Mouse (Mus musculus): ENCODE measurements at regions not wholly inside any gene's neighbourhood (a gene's known extent, or its start where the extent isn't known, plus 50 kb on each side); places are given as distances from the start of the nearest gene placed in this dataset.
"Not testable (repeated sequence)": the region's sequence is repeated elsewhere in the genome, so short reads cannot be mapped to it uniquely, and the experiment has no call there.

GRCm38 (mm10) chr14:53709627-53710026 is 544.3 kb downstream of the Dad1 start:
- not testable (repeated sequence) for DNase-seq

- not testable (repeated sequence) for DNase-seq
Measured at GRCm38 (mm10) chr14:53704351-53704750, 549.6 kb downstream of the Dad1 start.

GRCm38 (mm10) chr14:53703593-53703992 is 550.3 kb downstream of the Dad1 start:
- not testable (repeated sequence) for DNase-seq

- DNase-seq, result not testable (repeated sequence)
Measured at GRCm38 (mm10) chr14:53684100-53684499, 569.8 kb downstream of the Dad1 start.

- not testable (repeated sequence) for DNase-seq
Measured at GRCm38 (mm10) chr14:53683361-53684015, 570.4 kb downstream of the Dad1 start.

- DNase-seq, result not testable (repeated sequence)
Measured at GRCm38 (mm10) chr14:53682679-53683078, 571.2 kb downstream of the Dad1 start.

GRCm38 (mm10) chr14:53681320-53681719 is 572.6 kb downstream of the Dad1 start:
- not testable (repeated sequence) for DNase-seq

- peak; percentile 6 for DNase-seq
Measured at GRCm38 (mm10) chr14:53665681-53666080, 588.2 kb downstream of the Dad1 start.

- not testable (repeated sequence) for DNase-seq
Measured at GRCm38 (mm10) chr14:53662700-53663355, 591.1 kb downstream of the Dad1 start.

GRCm38 (mm10) chr14:53654669-53655068 is 599.2 kb downstream of the Dad1 start:
- not testable (repeated sequence) for DNase-seq

GRCm38 (mm10) chr14:53651061-53651460 is 602.8 kb downstream of the Dad1 start:
- not testable (repeated sequence) for DNase-seq

GRCm38 (mm10) chr14:53649189-53649588 is 604.7 kb downstream of the Dad1 start:
- DNase-seq, result not testable (repeated sequence)

- DNase-seq, result not testable (repeated sequence)
Measured at GRCm38 (mm10) chr14:53640441-53640840, 613.5 kb downstream of the Dad1 start.

GRCm38 (mm10) chr14:53637664-53638063 is 616.2 kb downstream of the Dad1 start:
- DNase-seq, result peak; percentile 26

GRCm38 (mm10) chr14:53635206-53635605 is 618.7 kb downstream of the Dad1 start:
- not testable (repeated sequence) for DNase-seq

GRCm38 (mm10) chr14:53634320-53634979 is 619.5 kb downstream of the Dad1 start:
- not testable (repeated sequence) for DNase-seq

- DNase-seq, result not testable (repeated sequence)
Measured at GRCm38 (mm10) chr14:53633743-53634142, 620.2 kb downstream of the Dad1 start.

- not testable (repeated sequence) for DNase-seq
Measured at GRCm38 (mm10) chr14:53621376-53621775, 632.5 kb downstream of the Dad1 start.

- not testable (repeated sequence) for DNase-seq
Measured at GRCm38 (mm10) chr14:53616061-53616460, 637.8 kb downstream of the Dad1 start.

- peak; percentile 4 for DNase-seq
Measured at GRCm38 (mm10) chr14:53614341-53614740, 639.6 kb downstream of the Dad1 start.

GRCm38 (mm10) chr14:53599299-53599698 is 654.6 kb downstream of the Dad1 start:
- not testable (repeated sequence) for DNase-seq

GRCm38 (mm10) chr14:53597287-53597686 is 656.6 kb downstream of the Dad1 start:
- DNase-seq, result not testable (repeated sequence)

- DNase-seq, result peak; percentile 4
Measured at GRCm38 (mm10) chr14:53590601-53591000, 663.3 kb downstream of the Dad1 start.
